Mouse (Mus musculus): ENCODE results near the gene Spon2. TPM values are rescaled to one million over a fixed set of nuclear protein-coding genes. Genes with fewer than 3 reads are reported as not detected.

Gene Spon2
- total RNA-seq, 2 experiments from 2014 or later, result 0.45 to 0.75 TPM

- no peak for DNase-seq (ENCODE audit: low spot score in 2 of 2)
Measured at GRCm38 (mm10) chr5:33218746-33219449, 643 bp upstream of the Spon2 start.

GRCm38 (mm10) chr5:33217663-33218062, 592 bp downstream of the Spon2 start:
- DNase-seq (ENCODE audit: low spot score in 2 of 2), result no peak

- no peak for DNase-seq (ENCODE audit: low spot score in 2 of 2)
Measured at GRCm38 (mm10) chr5:33214723-33215122, 3.5 kb downstream of the Spon2 start.

GRCm38 (mm10) chr5:33211254-33211653, 7.0 kb downstream of the Spon2 start:
- DNase-seq (ENCODE audit: low spot score in 2 of 2), result peak in 1 of 2 experiments; percentile 1

- DNase-seq (ENCODE audit: low spot score in 2 of 2), result no peak
Measured at GRCm38 (mm10) chr5:33210515-33210914, 7.7 kb downstream of the Spon2 start.

- no peak for DNase-seq (ENCODE audit: low spot score in 2 of 2)
Measured at GRCm38 (mm10) chr5:33208533-33209245, 9.6 kb downstream of the Spon2 start.

GRCm38 (mm10) chr5:33207136-33207535, 11.1 kb downstream of the Spon2 start:
- DNase-seq (ENCODE audit: low spot score in 2 of 2), result no peak

- no peak for DNase-seq (ENCODE audit: low spot score in 2 of 2)
Measured at GRCm38 (mm10) chr5:33206328-33206727, 11.9 kb downstream of the Spon2 start.

GRCm38 (mm10) chr5:33204284-33204683, 14.0 kb downstream of the Spon2 start:
- no peak for DNase-seq (ENCODE audit: low spot score in 2 of 2)

- peak; percentile 81 to 86 for DNase-seq (ENCODE audit: low spot score in 2 of 2)
Measured at GRCm38 (mm10) chr5:33203691-33204242, 14.5 kb downstream of the Spon2 start.

- no peak for DNase-seq (ENCODE audit: low spot score in 2 of 2)
Measured at GRCm38 (mm10) chr5:33203171-33203565, 15.1 kb downstream of the Spon2 start.

GRCm38 (mm10) chr5:33202516-33203170, 15.6 kb downstream of the Spon2 start:
- no peak for DNase-seq (ENCODE audit: low spot score in 2 of 2)

- no peak for DNase-seq (ENCODE audit: low spot score in 2 of 2)
Measured at GRCm38 (mm10) chr5:33201697-33202096, 16.6 kb downstream of the Spon2 start.

- DNase-seq (ENCODE audit: low spot score in 2 of 2), result no peak
Measured at GRCm38 (mm10) chr5:33200071-33200470, 18.2 kb downstream of the Spon2 start.

- no peak for DNase-seq (ENCODE audit: low spot score in 2 of 2)
Measured at GRCm38 (mm10) chr5:33195246-33195852, 22.9 kb downstream of the Spon2 start.

- DNase-seq (ENCODE audit: low spot score in 2 of 2), result no peak
Measured at GRCm38 (mm10) chr5:33193567-33193966, 24.7 kb downstream of the Spon2 start.

Other genes with a start within 250 kb of the Spon2 start
- gene Ywhah, start 199.6 kb downstream of the Spon2 start, total RNA-seq (2021), result 1,000 to 10,000 TPM; 1,193 to 1,271 TPM
- under 1 TPM; 0.20 to 0.23 TPM for gene Slc5a1, start 114.2 kb downstream of the Spon2 start, total RNA-seq (2021)
- gene Ctbp1, start 56.5 kb upstream of the Spon2 start, total RNA-seq (2021), result 100 to 1,000 TPM; 278 to 287 TPM
- 10 to 100 TPM; 86.7 to 88.9 TPM for gene Maea, start 117.1 kb upstream of the Spon2 start, total RNA-seq (2021)
- 10 to 100 TPM; 10.5 to 11.8 TPM for gene Uvssa, start 160.1 kb upstream of the Spon2 start, total RNA-seq (2021)
- gene Nkx1-1, start 215.5 kb upstream of the Spon2 start, total RNA-seq (2021), result not detected